Mouse (Mus musculus) urinary bladder, postnatal 14 days (tissue): ENCODE results near the gene Nexn.
A peak's percentile ranks its signal among the peaks of the same experiment; 100 is the strongest.

Experiments used
- DNase-seq: peaks from one replicate; pipeline ENCODE4 v3.0.0; 2021; ENCODE audit warnings: low spot score

Gene Nexn

GRCm38 (mm10) chr3:152278431-152278830 lies 12.3 kb upstream of the Nexn start:
- no peak for DNase-seq

GRCm38 (mm10) chr3:152277912-152278311 lies 11.8 kb upstream of the Nexn start:
- no peak for DNase-seq

GRCm38 (mm10) chr3:152276935-152277334 lies 10.8 kb upstream of the Nexn start:
- DNase-seq: no peak

- no peak for DNase-seq
These were observed 8.9 kb upstream of the Nexn start for GRCm38 (mm10) chr3:152275008-152275407.

- no peak for DNase-seq
These were observed 7.0 kb upstream of the Nexn start for GRCm38 (mm10) chr3:152272974-152273685.

GRCm38 (mm10) chr3:152271876-152272275 lies 5.7 kb upstream of the Nexn start:
- no peak for DNase-seq

- no peak for DNase-seq
These were observed 5.0 kb upstream of the Nexn start for GRCm38 (mm10) chr3:152271071-152271710.

GRCm38 (mm10) chr3:152268099-152268498 lies 1.9 kb upstream of the Nexn start:
- DNase-seq: no peak

GRCm38 (mm10) chr3:152265351-152266035 lies 657 bp downstream of the Nexn start:
- DNase-seq: peak; percentile 77

- DNase-seq: no peak
These were observed 1.3 kb downstream of the Nexn start for GRCm38 (mm10) chr3:152264830-152265229.

- DNase-seq: no peak
These were observed 1.8 kb downstream of the Nexn start for GRCm38 (mm10) chr3:152264374-152264773.

- no peak for DNase-seq
These were observed 4.2 kb downstream of the Nexn start for GRCm38 (mm10) chr3:152261948-152262347.

GRCm38 (mm10) chr3:152261436-152261835 lies 4.7 kb downstream of the Nexn start:
- DNase-seq: no peak

- DNase-seq: no peak
These were observed 5.8 kb downstream of the Nexn start for GRCm38 (mm10) chr3:152260362-152260761.

- peak; percentile 79 for DNase-seq
These were observed 6.7 kb downstream of the Nexn start for GRCm38 (mm10) chr3:152259409-152259808.

GRCm38 (mm10) chr3:152257528-152257927 lies 8.6 kb downstream of the Nexn start:
- DNase-seq: no peak

GRCm38 (mm10) chr3:152250487-152250886 lies 15.7 kb downstream of the Nexn start:
- no peak for DNase-seq

- DNase-seq: no peak
These were observed 18.4 kb downstream of the Nexn start for GRCm38 (mm10) chr3:152247708-152248107.

GRCm38 (mm10) chr3:152245273-152245910 lies 20.8 kb downstream of the Nexn start:
- no peak for DNase-seq

GRCm38 (mm10) chr3:152243304-152243703 lies 22.8 kb downstream of the Nexn start:
- DNase-seq: no peak

- DNase-seq: no peak
These were observed 25.1 kb downstream of the Nexn start for GRCm38 (mm10) chr3:152241098-152241497.

- DNase-seq: no peak
These were observed 26.6 kb downstream of the Nexn start for GRCm38 (mm10) chr3:152239592-152239991.

- DNase-seq: peak; percentile 35
These were observed 27.3 kb downstream of the Nexn start for GRCm38 (mm10) chr3:152238836-152239235.
